Mouse (Mus musculus) forebrain, postnatal 0 days (tissue): ENCODE measurements around the gene Zfp987. TPM values are rescaled to one million over a fixed set of nuclear protein-coding genes. Genes with fewer than 3 reads are reported as not detected.
A peak's percentile ranks its signal among the peaks of the same experiment; 100 is the strongest.
"Not testable (repeated sequence)": the region's sequence is repeated elsewhere in the genome, so short reads cannot be mapped to it uniquely, and the experiment has no call there.

Source experiments
- ATAC-seq: fragments of 200-750 bp; cut with Nextera tagmentation; 2 replicates; pipeline ENCODE4 v1.8.0; 2017; ENCODE audit warnings: mild to moderate bottlenecking, moderate library complexity
- DNase-seq: peaks from one replicate; pipeline ENCODE4 v3.0.0-alpha.2; 2015
- H3K27ac ChIP-seq: fragments of 300-500 bp; sonication (generic); 2 replicates; pipeline ENCODE4 v1.5.1; 2014; ENCODE audit warnings: low read depth, mild to moderate bottlenecking, antibody characterized with exemption, low read length, moderate library complexity, mixed read lengths
- H3K27me3 ChIP-seq: fragments of 300-500 bp; sonication (generic); 2 replicates; pipeline ENCODE4 v1.6.1; 2014; ENCODE audit warnings: mild to moderate bottlenecking, low read length, mixed read lengths; ENCODE audit not compliant: insufficient read depth
- H3K36me3 ChIP-seq: fragments of 300-500 bp; sonication (generic); 2 replicates; pipeline ENCODE4 v1.6.1; 2014; ENCODE audit warnings: mild to moderate bottlenecking, moderate library complexity; ENCODE audit not compliant: insufficient read depth
- H3K4me1 ChIP-seq: fragments of 300-500 bp; sonication (generic); 2 replicates; pipeline ENCODE4 v1.6.1; 2014; ENCODE audit warnings: antibody characterized with exemption; ENCODE audit not compliant: insufficient read depth
- H3K4me2 ChIP-seq: fragments of 300-500 bp; sonication (generic); 2 replicates; pipeline ENCODE4 v1.6.1; 2014; ENCODE audit warnings: low read depth, mild to moderate bottlenecking, moderate library complexity
- H3K4me3 ChIP-seq: fragments of 300-500 bp; sonication (generic); 2 replicates; pipeline ENCODE4 v1.5.1; 2014; ENCODE audit warnings: low read depth, low read length, mixed read lengths
- H3K9ac ChIP-seq: fragments of 300-500 bp; sonication (generic); 2 replicates; pipeline ENCODE4 v1.6.1; 2014; ENCODE audit warnings: mild to moderate bottlenecking
- H3K9me3 ChIP-seq: fragments of 300-500 bp; sonication (generic); 2 replicates; pipeline ENCODE4 v1.6.1; 2016; ENCODE audit warnings: low read length
- WGBS: fragments of 180-500 bp; shearing (Covaris S2); extraction: QIAGEN DNeasy Blood & Tissue Kit; methylation state at CpG from one replicate; pipeline ENCODE4 v1.1.7; 2014; 5-methylcytosine and 5-hydroxymethylcytosine counted together
- polyA plus RNA-seq: library from polyadenylated mRNA; unstranded; fragments of >200 nt; fragmentation: Nextera tagmentation; extraction: Ambion mirVana; gene quantifications from 2 replicates; pipeline ENCODE4 v1.2.1, GENCODE M21; 2015
- total RNA-seq: library from RNA; depleted of rRNA; stranded (reverse); fragments of >200 nt; gene quantifications from 2 replicates; pipeline ENCODE4 v1.2.3, GENCODE M21; 2014; rRNA removed

The Zfp987 gene
- total and polyA plus RNA-seq, 2 experiments from 2014 or later = not detected

DNA sequence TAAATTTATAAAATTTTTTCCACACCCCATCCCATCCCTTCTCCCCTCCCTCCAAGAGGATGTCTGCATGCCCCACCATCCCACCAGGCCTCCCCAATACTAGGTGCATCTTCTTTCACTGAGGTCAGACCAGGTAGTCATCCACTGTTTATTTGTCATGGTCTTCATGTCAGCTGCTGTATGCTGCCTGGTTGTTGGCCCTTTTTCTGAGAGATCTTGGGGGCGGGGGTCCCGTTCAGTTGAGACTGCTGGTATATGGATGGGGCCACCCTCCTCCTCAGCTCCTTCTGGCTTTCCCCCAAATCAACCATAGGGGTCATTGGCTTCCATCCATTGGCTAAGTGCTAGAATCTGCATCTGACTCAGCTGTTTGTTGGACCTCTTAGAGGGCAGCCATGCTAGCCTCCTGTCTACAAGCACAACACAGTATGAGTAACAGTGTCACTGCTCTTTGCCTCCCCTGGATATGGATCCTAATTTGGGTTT, 71.7 kb downstream of the Zfp987 start:
- not testable (repeated sequence) for H3K4me2 ChIP-seq, H3K27ac ChIP-seq, DNase-seq, H3K36me3 ChIP-seq, H3K27me3 ChIP-seq, H3K4me3 ChIP-seq, H3K9ac ChIP-seq, H3K4me1 ChIP-seq
- 0 out of 2 replicates have a peak, but pooled peaks have one; percentile 20 for ATAC-seq
- no CpG with 5 or more reads among the region's 2 CpGs for WGBS
- peaks cover 16% of the 10 kb centered on the region for H3K9me3 ChIP-seq

DNA sequence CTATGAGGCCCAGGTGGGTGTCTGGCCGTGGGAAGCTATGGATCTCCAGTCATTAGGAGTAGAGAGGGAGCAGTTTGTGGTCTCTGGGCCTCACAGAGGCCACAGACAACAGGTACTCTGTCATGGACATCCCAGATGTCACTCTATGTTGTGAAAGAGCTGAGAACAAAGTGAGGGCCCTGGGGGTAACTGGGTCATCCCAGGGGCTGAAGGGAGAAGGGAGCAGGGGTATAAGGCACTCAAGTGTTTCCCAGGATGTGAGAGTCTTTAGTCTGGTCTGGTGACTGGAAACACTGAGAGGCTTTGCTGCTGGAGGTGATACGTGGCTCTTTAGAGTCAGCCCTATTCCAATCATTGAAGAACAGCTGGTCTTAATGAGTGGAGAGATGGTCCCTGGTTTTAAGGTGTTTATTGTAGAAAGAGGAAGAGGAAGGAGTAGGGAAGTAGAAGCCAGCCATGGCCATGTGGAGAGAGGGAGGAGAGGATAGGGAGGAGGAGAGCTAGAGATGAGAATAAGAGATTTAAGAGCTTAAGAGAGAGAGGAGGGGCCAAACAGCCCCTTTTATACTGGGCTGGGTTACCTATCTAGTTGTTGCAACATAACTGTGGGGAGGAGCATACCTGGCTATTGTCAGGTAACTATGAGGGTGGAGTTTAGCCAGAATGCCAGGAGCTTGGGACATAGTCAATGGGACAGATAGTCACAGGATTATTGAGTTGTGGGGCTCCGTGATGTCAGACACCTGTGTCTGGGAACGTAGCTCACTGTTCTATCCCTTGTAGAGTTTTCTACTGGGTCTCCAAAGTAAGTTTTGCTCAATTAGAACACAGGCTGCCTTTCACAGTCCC, 76.5 kb downstream of the Zfp987 start:
- H3K9me3 ChIP-seq = peaks cover 11% of the 10 kb centered on the region
- DNase-seq, H3K36me3 ChIP-seq, H3K27ac ChIP-seq, H3K27me3 ChIP-seq, ATAC-seq, H3K4me1 ChIP-seq, H3K4me2 ChIP-seq, H3K9ac ChIP-seq, H3K4me3 ChIP-seq: not testable (repeated sequence)
- 58% methylated on average over 3 of the region's 4 CpGs for WGBS

Other genes starting within 250 kb of the Zfp987 start
- gene Zfp986, start 228.5 kb upstream of the Zfp987 start, total RNA-seq = 0.14 TPM in 1 of 2 replicates, not detected in the other
- gene Zfp986, start 228.5 kb upstream of the Zfp987 start, polyA plus RNA-seq = not detected in 2 replicates
- not detected in 2 replicates for gene Zfp600, start 59.5 kb downstream of the Zfp987 start, total RNA-seq
- gene Zfp600, start 59.5 kb downstream of the Zfp987 start, polyA plus RNA-seq = not detected in 2 replicates